Mouse (Mus musculus) cerebellum, postnatal 36 days (tissue): ENCODE measurements around the gene Vmn1r124.
"Not testable (repeated sequence)": the region's sequence is repeated elsewhere in the genome, so short reads cannot be mapped to it uniquely, and the experiment has no call there.

Source experiments
- DNase-seq, 2 experiments: peaks; one replicate each; pipeline ENCODE4 v3.0.0; 2021 to 2022; ENCODE audit warnings: mixed read lengths in 2 of 2

The Vmn1r124 gene

GRCm38 (mm10) chr7:21260517-21260916 lies at the start of gene Vmn1r124:
Gene Vmn1r124, minus strand, starts transcription at chr7:21260617.
- not testable (repeated sequence) for DNase-seq

GRCm38 (mm10) chr7:21301367-21301766 lies 41.0 kb upstream of the Vmn1r124 start, which contains the start of gene Vmn1r126:
Gene Vmn1r126, minus strand, starts transcription at chr7:21301467.
- not testable (repeated sequence) for DNase-seq

DNA sequence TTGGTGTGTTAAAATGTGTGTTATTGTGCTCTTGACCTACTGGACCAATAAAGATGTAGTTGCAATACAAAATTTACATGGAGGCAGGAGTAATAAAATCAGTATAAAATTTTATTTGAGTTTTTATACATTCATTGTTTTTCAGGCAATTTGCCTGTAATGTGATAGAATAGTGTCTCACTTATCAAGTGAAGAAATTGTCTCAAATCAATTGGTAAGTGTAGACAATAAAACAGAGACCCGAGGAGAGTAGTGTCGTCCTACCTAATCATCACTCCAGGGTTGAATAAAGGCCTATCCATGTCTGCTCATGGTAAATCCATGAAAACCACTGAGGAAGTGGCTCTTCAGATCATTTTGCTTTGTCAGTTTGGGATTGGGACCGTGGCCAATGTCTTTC lies 11.5 kb upstream of the Vmn1r124 start, which contains the start of gene Vmn1r125:
TSS of gene Vmn1r125 (plus strand) at position 301 of the 400 bp plus-strand sequence.
- DNase-seq = not testable (repeated sequence)
